Mouse (Mus musculus) spleen, adult 2 months (tissue): ENCODE data around the gene Zfp691. TPM values are rescaled to one million over a fixed set of nuclear protein-coding genes. Genes with fewer than 3 reads are reported as not detected.

Experiments used
- DNase-seq, 2 experiments: peaks; one replicate each; pipeline versions ENCODE4 v3.0.0 to v3.0.0-alpha.2; 2012 to 2021; ENCODE audit warnings: low spot score in 2 of 2, low read depth in 1 of 2
- H3K27ac ChIP-seq: fragments of 200-500 bp; 2 replicates; pipeline ENCODE4 v1.5.1; 2012; ENCODE audit warnings: low read length, inconsistent platforms; ENCODE audit not compliant: insufficient read depth
- H3K27me3 ChIP-seq: fragments of 200-500 bp; 2 replicates; pipeline ENCODE4 v1.6.1; 2012; ENCODE audit warnings: mild to moderate bottlenecking, moderate library complexity, low read length, inconsistent platforms; ENCODE audit not compliant: control insufficient read depth, insufficient read depth
- H3K36me3 ChIP-seq: fragments of 200-500 bp; 2 replicates; pipeline ENCODE4 v1.6.1; 2012; ENCODE audit warnings: mild to moderate bottlenecking, low read length, inconsistent platforms; ENCODE audit not compliant: control insufficient read depth, insufficient read depth
- H3K4me1 ChIP-seq: fragments of 200-500 bp; 2 replicates; pipeline ENCODE4 v1.6.1; 2011; ENCODE audit warnings: inconsistent platforms; ENCODE audit not compliant: control insufficient read depth, insufficient read depth, insufficient read length
- H3K4me3 ChIP-seq: fragments of 200-500 bp; 2 replicates; pipeline ENCODE4 v1.5.1; 2011; ENCODE audit warnings: mild to moderate bottlenecking, inconsistent platforms; ENCODE audit not compliant: insufficient read depth, insufficient read length; ENCODE audit errors: extremely low read depth
- CTCF ChIP-seq: fragments of 200-500 bp; IDR thresholded peaks from 2 replicates; pipeline ENCODE4 v1.5.1; 2011; ENCODE audit warnings: mild to moderate bottlenecking, inconsistent platforms; ENCODE audit not compliant: insufficient read depth, insufficient read length, insufficient replicate concordance; ENCODE audit errors: extremely low read depth
- POLR2A ChIP-seq: fragments of 200-500 bp; IDR thresholded peaks from 2 replicates; pipeline ENCODE4 v1.6.1; 2011; ENCODE audit warnings: low read depth, low read length, inconsistent platforms
- WGBS: fragments of 180-500 bp; shearing (Covaris S2); methylation state at CpG from one replicate; pipeline ENCODE4 v1.1.7; 2018; 5-methylcytosine and 5-hydroxymethylcytosine counted together
- polyA plus RNA-seq: library from polyadenylated mRNA; depleted of rRNA; stranded (reverse); fragments of >200 nt; gene quantifications from 2 replicates; pipeline ENCODE4 v1.2.3, GENCODE M21; 2012

Gene Zfp691
- polyA plus RNA-seq, 1 experiment, result 10.2 TPM

DNA sequence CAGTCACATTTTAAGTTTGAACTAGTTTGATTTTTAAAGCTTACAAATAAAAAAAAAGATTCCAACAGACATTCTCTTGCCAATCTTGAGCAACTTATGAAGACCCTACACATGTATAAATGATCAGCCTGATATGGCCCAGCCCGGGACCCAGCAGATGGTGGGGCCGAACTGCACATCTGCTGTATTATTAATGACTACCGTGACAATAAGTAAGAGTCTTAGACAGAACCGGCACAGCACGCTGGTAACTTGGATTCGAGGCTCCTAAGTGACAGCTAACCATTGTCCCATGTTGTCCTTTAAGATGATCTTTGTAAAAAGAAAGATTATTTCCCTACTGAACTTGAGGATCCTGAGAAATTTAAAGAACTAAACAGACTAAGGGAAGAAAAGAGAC is 15.4 kb upstream of the Zfp691 start:
- 82% methylated on average over 6 of the region's 6 CpGs for WGBS
- Histone ChIP-seq H3K27me3 (no peaks in the 10 kb centered on the region), H3K4me3 (peak overlapping the region; percentile 41; the same call in 1 of the 2 replicates), H3K27ac (no peak overlapping the region; the same call in 1 of the 2 replicates), H3K36me3 (no peaks in the 10 kb centered on the region), H3K4me1 (no peaks in the 10 kb centered on the region)
- no peak for DNase-seq
- TF ChIP-seq CTCF (no peak), POLR2A (no peak)

GRCm38 (mm10) chr4:119188060-119188785 is 14.2 kb upstream of the Zfp691 start:
- TF ChIP-seq POLR2A (no peak), CTCF (peak; percentile 42; the same call in 1 of the 2 replicates)
- H3K27ac ChIP-seq, result no peak overlapping the region; the same call in 1 of the 2 replicates

DNA sequence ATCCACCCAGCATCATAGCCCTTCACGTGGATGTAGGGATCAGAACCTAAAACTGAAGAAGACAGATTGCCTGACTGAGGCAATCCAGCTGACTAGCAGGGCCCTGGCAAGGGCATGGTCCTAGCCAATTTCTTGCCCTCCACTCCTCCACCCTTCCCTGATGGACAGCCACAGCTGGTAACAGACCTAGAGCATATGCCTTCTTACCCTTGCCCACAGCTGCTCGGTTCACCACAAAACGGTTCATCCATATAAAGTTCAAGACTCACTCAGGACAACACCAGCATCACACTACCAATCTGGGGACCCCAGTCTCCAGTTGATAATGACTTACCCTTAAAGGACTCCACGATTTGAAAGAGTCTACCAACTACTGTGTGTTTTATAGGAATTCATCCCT is 11.8 kb upstream of the Zfp691 start:
- WGBS, result 84% methylated on average over 4 of the region's 4 CpGs
- no peaks in the 10 kb centered on the region for H3K27me3 ChIP-seq
- no peak overlapping the region for H3K27ac ChIP-seq

More at GRCm38 (mm10) chr4:119188060-119188785, 14.2 kb upstream of the Zfp691 start:
- H3K36me3 ChIP-seq, result no peaks in the 10 kb centered on the region
- peaks cover 6% of the 10 kb centered on the region for H3K4me1 ChIP-seq
- no peak for DNase-seq
- 0 out of 2 replicates have a peak overlapping the region, but pooled peaks have one; percentile 12 for H3K4me3 ChIP-seq
- 33% methylated on average over 11 of the region's 11 CpGs for WGBS
- H3K27me3 ChIP-seq, result no peaks in the 10 kb centered on the region

DNA sequence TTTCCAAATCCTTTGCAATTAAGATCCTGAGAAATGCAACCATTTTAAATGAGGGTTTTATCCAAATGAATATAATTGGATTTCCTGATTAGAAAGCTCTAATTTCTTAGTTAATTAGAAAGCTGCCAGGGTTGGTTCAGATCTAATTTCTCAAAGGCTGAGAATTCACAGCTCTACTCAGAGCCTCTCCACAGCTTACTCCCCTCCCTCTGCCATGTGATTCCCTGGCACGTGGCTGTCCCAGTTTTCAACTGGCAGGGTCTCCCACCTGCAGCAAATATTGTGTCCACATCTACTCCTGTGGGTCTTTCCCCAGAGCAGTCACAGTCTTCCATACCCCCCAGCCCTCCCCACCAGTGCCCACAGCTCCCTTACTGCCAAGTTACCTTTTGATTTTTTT is 9.5 kb upstream of the Zfp691 start:
- no peak for DNase-seq
- WGBS, result 46% methylated on average over 1 of the region's 1 CpGs
- Histone ChIP-seq H3K27ac (no peak overlapping the region), H3K27me3 (no peaks in the 10 kb centered on the region), H3K4me1 (peaks cover 19% of the 10 kb centered on the region), H3K36me3 (no peaks in the 10 kb centered on the region), H3K4me3 (no peak overlapping the region)
- TF ChIP-seq CTCF (no peak), POLR2A (no peak)

More for the DNA sequence above, 11.8 kb upstream of the Zfp691 start:
- TF ChIP-seq CTCF, result no peak
- no peak for TF ChIP-seq POLR2A
- Histone ChIP-seq H3K36me3 (no peaks in the 10 kb centered on the region), H3K4me1 (peaks cover 19% of the 10 kb centered on the region), H3K4me3 (no peak overlapping the region)
- no peak for DNase-seq

- no peaks in the 10 kb centered on the region for H3K36me3 ChIP-seq
- no peak overlapping the region for H3K4me3 ChIP-seq
- peaks cover 22% of the 10 kb centered on the region for H3K4me1 ChIP-seq
- WGBS, result 36% methylated on average over 9 of the region's 9 CpGs
- DNase-seq, result peak; percentile 40 to 69
- 0 out of 2 replicates have a peak overlapping the region, but pooled peaks have one; percentile 32 for H3K27ac ChIP-seq
- no peaks in the 10 kb centered on the region for H3K27me3 ChIP-seq
- TF ChIP-seq CTCF (no peak), POLR2A (no peak)
Measured at GRCm38 (mm10) chr4:119181456-119181855, 7.5 kb upstream of the Zfp691 start.

- DNase-seq, result no peak
- TF ChIP-seq POLR2A (no peak), CTCF (no peak)
- Histone ChIP-seq H3K4me1 (peaks cover 22% of the 10 kb centered on the region), H3K36me3 (no peaks in the 10 kb centered on the region), H3K27me3 (no peaks in the 10 kb centered on the region), H3K27ac (no peak overlapping the region), H3K4me3 (no peak overlapping the region)
- WGBS, result 64% methylated on average over 4 of the region's 4 CpGs
Measured at GRCm38 (mm10) chr4:119180133-119180707, 6.2 kb upstream of the Zfp691 start.

DNA sequence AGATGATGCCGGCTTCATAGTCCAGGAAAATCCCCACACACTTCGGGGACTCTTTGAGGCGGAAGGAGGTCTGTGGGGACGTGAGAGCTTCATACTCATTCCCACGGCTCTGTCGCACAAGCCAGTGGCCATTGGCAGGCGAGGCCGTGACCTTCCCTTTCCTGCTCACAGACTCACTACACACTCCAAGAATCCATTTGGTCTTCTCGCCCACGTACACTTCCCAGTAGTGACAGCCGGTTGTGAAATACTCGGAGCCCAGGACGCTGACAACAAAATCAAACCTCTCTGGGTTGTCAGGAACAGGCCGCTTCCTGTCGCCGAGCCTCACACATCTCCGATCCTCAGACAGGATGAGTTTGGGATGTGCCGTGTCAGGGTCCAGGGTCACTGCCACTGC is 4.3 kb upstream of the Zfp691 start:
- no peak for DNase-seq
- peaks cover 18% of the 10 kb centered on the region for H3K4me1 ChIP-seq

More for the DNA sequence above, 4.3 kb upstream of the Zfp691 start:
- Histone ChIP-seq H3K27ac (peak overlapping the region; percentile 24; the same call in 1 of the 2 replicates), H3K36me3 (no peaks in the 10 kb centered on the region), H3K4me3 (no peak overlapping the region), H3K27me3 (no peaks in the 10 kb centered on the region)
- WGBS, result 88% methylated on average over 18 of the region's 18 CpGs
- TF ChIP-seq POLR2A, result no peak
- TF ChIP-seq CTCF, result no peak
